Mouse (Mus musculus) testis, postnatal 14 days (tissue): ENCODE data around the gene Greb1.
A peak's percentile ranks its signal among the peaks of the same experiment; 100 is the strongest.

ENCODE experiments used
- DNase-seq: peaks from one replicate; pipeline ENCODE4 v3.0.0; 2021; ENCODE audit warnings: low spot score

Greb1 gene

GRCm38 (mm10) chr12:16800259-16800958 is at the start of gene Greb1:
Gene Greb1 (minus strand): TSS chr12:16800886.
- DNase-seq: no peak

DNA sequence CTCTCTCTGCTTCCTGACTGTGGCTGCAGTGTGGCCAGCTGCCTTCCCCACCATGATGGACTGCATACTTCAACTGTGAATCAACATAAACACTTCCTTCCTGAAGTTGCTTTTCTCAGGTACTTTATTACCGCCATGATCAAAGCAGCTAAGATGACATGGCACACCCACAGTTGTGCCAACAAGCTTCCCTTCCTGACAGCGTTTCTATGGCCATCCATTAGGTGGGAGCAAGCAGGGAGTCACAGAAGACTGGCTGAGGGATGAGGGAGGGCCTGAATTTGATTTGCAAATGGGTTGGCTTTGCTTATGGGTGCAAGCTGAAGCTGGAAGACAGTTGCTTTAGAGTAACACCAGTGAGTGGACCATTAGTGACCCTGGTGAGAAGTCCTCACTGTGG is 49.1 kb upstream of the Greb1 start:
- DNase-seq: no peak

- no peak for DNase-seq
Observed at GRCm38 (mm10) chr12:16848501-16848900, 47.8 kb upstream of the Greb1 start.

GRCm38 (mm10) chr12:16847204-16847792 is 46.6 kb upstream of the Greb1 start:
- DNase-seq: no peak

DNA sequence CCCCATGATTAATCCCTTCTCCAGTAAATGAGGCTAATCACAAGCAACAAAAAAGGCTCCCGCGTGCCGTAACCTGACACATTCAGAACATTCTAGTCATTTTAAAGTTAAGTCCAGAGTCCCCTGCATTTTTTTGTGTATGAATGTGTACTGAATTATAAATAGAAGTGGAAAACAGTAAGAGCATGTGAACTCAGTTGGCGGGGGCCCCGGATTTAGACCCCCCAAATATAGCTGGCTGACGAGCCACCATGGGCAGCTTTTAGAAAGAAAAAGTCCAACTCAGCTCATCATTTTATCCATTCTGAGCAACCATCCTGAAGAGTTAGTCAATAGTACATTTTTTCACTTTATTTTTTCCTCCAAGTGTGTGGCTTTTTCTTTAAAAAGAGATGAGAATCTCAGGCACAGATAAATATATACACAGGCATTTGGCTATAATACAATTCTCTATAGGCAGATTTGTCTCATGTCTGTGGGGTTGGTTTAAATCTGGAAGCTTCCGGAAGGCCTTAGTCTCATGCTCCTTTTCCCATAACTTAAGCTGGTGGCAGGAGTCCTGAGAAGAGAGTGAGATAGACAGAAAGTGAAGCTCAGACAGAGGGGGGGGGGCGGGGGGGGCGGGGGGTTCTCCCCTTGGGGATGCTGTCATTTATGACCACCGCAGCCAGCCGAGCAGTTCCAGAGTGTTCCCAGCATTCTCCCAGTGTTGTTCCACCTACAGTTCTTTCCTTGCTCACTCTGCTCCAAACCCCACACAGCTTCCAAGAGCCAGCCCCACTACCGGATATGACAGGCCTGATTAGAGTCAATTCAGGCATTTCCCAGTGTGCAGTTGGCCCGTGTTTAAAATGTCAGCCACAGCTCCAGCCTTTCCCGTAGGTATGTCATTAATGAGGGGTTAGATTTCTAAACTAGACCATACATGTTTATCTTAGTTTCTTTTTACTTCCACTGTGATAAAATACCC is 44.2 kb upstream of the Greb1 start:
- DNase-seq: no peak

GRCm38 (mm10) chr12:16840842-16841782 is 40.4 kb upstream of the Greb1 start:
- DNase-seq: no peak

DNA sequence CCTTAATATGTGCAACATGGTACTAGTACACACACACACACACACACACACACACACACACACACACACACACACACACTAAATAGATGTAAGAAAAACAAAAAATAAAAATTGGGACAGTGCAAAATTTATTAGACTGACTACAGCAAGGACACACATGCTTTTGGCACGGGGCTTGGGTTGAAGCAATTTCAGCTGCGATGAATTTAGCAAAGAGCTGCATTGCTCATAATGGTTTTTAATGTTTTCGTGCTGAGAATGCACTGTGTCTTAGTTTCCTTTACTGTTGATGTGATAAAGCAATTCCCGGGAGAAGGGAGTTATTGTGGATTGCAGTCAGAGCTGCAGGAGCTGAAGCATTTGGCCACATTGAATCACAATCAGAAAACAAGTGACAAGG is 37.1 kb upstream of the Greb1 start:
- DNase-seq: no peak

GRCm38 (mm10) chr12:16836188-16836587 is 35.5 kb upstream of the Greb1 start:
- DNase-seq: no peak

- no peak for DNase-seq
Observed at GRCm38 (mm10) chr12:16834701-16835100, 34.0 kb upstream of the Greb1 start.

- no peak for DNase-seq
Observed at GRCm38 (mm10) chr12:16831071-16831470, 30.4 kb upstream of the Greb1 start.

- no peak for DNase-seq
Observed at GRCm38 (mm10) chr12:16829785-16830184, 29.1 kb upstream of the Greb1 start.

GRCm38 (mm10) chr12:16828505-16828904 is 27.8 kb upstream of the Greb1 start:
- DNase-seq: no peak

GRCm38 (mm10) chr12:16823701-16824100 is 23.0 kb upstream of the Greb1 start:
- no peak for DNase-seq

GRCm38 (mm10) chr12:16822181-16822734 is 21.6 kb upstream of the Greb1 start:
- DNase-seq: no peak

GRCm38 (mm10) chr12:16820761-16821160 is 20.1 kb upstream of the Greb1 start:
- DNase-seq: no peak

DNA sequence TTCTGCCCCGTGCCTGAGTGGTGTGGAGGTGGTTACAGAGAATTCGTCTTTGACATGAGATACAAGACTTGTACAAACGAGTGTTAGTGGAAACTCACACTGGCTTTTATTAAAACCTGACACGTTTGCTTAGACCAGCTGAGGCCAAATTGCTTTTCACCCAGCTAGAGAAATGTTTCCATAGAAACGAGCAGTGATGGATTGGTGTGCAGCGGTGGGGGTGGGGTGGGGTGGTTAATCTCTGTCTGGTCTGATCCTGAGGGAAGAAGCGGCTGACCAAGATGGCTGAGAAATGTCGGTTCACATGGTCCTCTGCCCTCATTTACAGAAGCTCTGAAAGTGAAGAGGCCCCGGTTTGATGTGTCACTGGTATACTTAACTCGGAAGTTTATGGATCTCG is 17.8 kb upstream of the Greb1 start:
- DNase-seq: no peak

- no peak for DNase-seq
Observed at GRCm38 (mm10) chr12:16817147-16817546, 16.5 kb upstream of the Greb1 start.

- DNase-seq: no peak
Observed at GRCm38 (mm10) chr12:16811477-16811876, 10.8 kb upstream of the Greb1 start.

- DNase-seq: peak; percentile 87
Observed at GRCm38 (mm10) chr12:16810525-16811431, 10.1 kb upstream of the Greb1 start, which contains the start of gene E2f6. Gene E2f6 (plus strand): TSS chr12:16810963.

- DNase-seq: no peak
Observed at GRCm38 (mm10) chr12:16808045-16808444, 7.4 kb upstream of the Greb1 start.
